Mouse (Mus musculus): Measurements from ENCODE around the gene Xk.

GRCm38 (mm10) chrX:9248911-9249310, 23.6 kb upstream of the Xk start:
- TF ChIP-seq POLR2A (IDR thresholded peaks at IDR 0.05; ENCODE audit: low read depth, low read length) = no peak
- no peak for TF ChIP-seq CTCF (conservative IDR thresholded peaks at IDR 0.05; ENCODE audit: insufficient read depth, insufficient read length, low read depth, low read length)

Data from kidney, adult 2 months (tissue).